In the genomic region with DNA sequence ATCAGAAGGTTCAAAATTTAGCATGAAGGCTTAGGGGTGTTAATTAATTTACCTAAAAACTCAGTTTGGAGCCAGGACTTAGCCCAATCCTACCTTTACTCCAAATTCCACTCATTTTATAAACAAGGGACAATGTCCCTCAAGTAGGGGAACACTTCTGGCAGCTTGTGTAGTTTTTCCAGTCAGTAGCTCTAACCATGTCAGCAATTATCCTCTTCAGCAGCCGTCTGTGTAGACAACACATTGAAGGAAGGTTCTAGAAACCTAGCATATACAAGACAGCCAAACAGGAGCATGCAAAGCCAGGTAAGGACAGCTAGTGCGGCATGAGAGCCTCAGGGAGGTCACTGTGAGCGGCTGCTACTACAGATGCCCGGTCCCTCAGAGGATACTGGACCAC, we compare ENCODE assay signal across 25 mouse cellular contexts. TPM values are rescaled to one million over a fixed set of nuclear protein-coding genes. Genes with fewer than 3 reads are reported as not detected.
"Had no signal": no experiment of that assay in that cellular context is flagged by ENCODE, and none has a peak within 500 bp of the region (broad histone marks: within the 10 kb centered on the region; RNA-seq: fewer than 3 reads in every experiment).

No protein-coding gene starts in this region.

- H3K27me3 ChIP-seq: liver, embryonic 13.5 days; midbrain, embryonic 12.5 days; midbrain, embryonic 15.5 days; neural tube, embryonic 12.5 days; neural tube, embryonic 15.5 days had no signal

- H3K4me2 ChIP-seq: liver, embryonic 13.5 days; midbrain, embryonic 12.5 days; midbrain, embryonic 15.5 days; neural tube, embryonic 12.5 days; neural tube, embryonic 15.5 days had no signal

- H3K36me3 ChIP-seq: liver, embryonic 13.5 days; midbrain, embryonic 12.5 days; midbrain, embryonic 15.5 days; neural tube, embryonic 12.5 days; neural tube, embryonic 15.5 days had no signal

- H3K4me3 ChIP-seq: layer of hippocampus, adult 2 months; liver, embryonic 13.5 days; midbrain, embryonic 12.5 days; midbrain, embryonic 15.5 days; neural tube, embryonic 12.5 days; neural tube, embryonic 15.5 days had no signal

- H3K9ac ChIP-seq: liver, embryonic 13.5 days; midbrain, embryonic 12.5 days; midbrain, embryonic 15.5 days; neural tube, embryonic 12.5 days; neural tube, embryonic 15.5 days had no signal

- H3K4me1 ChIP-seq: liver, embryonic 13.5 days; midbrain, embryonic 12.5 days; midbrain, embryonic 15.5 days; neural tube, embryonic 12.5 days; neural tube, embryonic 15.5 days had no signal

- DNase-seq: layer of hippocampus, adult 9-11 months; liver, embryonic 13.5 days; right cerebral cortex, adult 18-20 months; right cerebral cortex, postnatal 14 days; right cerebral cortex, postnatal 4 days; thymus, adult 2 months; thymus, postnatal 14 days; thymus, postnatal 4 days had no signal

- H3K27ac ChIP-seq: hindbrain, postnatal 0 days; kidney, postnatal 0 days; layer of hippocampus, adult 2 months; liver, embryonic 13.5 days; macrophage; midbrain, embryonic 12.5 days; midbrain, embryonic 15.5 days; neural tube, embryonic 12.5 days; neural tube, embryonic 15.5 days; stomach, postnatal 0 days had no signal

- ATAC-seq: hindbrain, postnatal 0 days; inflammation-experienced regulatory T-cells, adult 6 months; intestine, embryonic 16.5 days; midbrain, embryonic 15.5 days had no signal

- H3K9me3 ChIP-seq: liver, embryonic 13.5 days; midbrain, embryonic 12.5 days; midbrain, embryonic 15.5 days; neural tube, embryonic 12.5 days; neural tube, embryonic 15.5 days had no signal

RNA-seq across cellular contexts. Expression of gene Gm10271, which starts 7.8 kb away (rescaled TPM):
- polyA plus RNA-seq: hindbrain, postnatal 0 days; inflammation-experienced regulatory T-cells, adult 6 months; intestine, embryonic 16.5 days; kidney, postnatal 0 days; large intestine, adult 2 months; limb, embryonic 11.5 days; limb, embryonic 14.5 days; liver, adult 2 months; liver, embryonic 13.5 days; liver, embryonic 16.5 days; macrophage; midbrain, embryonic 12.5 days; midbrain, embryonic 15.5 days; neural tube, embryonic 12.5 days; neural tube, embryonic 15.5 days; stomach, embryonic 14.5 days; stomach, postnatal 0 days; thymus, adult 2 months had no signal

RNA-seq across cellular contexts. Expression of gene Best3, which starts 21.5 kb away (rescaled TPM):
- polyA plus RNA-seq: inflammation-experienced regulatory T-cells, adult 6 months; intestine, embryonic 16.5 days; liver, adult 2 months; stomach, embryonic 14.5 days had no signal
